Mouse (Mus musculus) midbrain, embryonic 14.5 days (tissue): ENCODE data around the gene Psmd9. TPM values are rescaled to one million over a fixed set of nuclear protein-coding genes. Genes with fewer than 3 reads are reported as not detected.

Source experiments
- ATAC-seq: fragments of 200-750 bp; cut with Nextera tagmentation; 2 replicates; pipeline ENCODE4 v1.8.0; 2017; ENCODE audit warnings: moderate number of reproducible peaks, moderate library complexity; ENCODE audit not compliant: low FRiP score, low TSS enrichment
- DNase-seq: peaks from one replicate; pipeline ENCODE4 v3.0.0-alpha.2; 2015
- H3K27ac ChIP-seq: fragments of 300-500 bp; sonication (generic); replicated peaks from 2 replicates; pipeline ENCODE4 v1.5.1; 2014; ENCODE audit warnings: mild to moderate bottlenecking, low read depth, low read length, moderate library complexity
- H3K27me3 ChIP-seq: fragments of 300-500 bp; sonication (generic); 2 replicates; pipeline ENCODE4 v1.6.1; 2014; ENCODE audit warnings: low read length, control low read depth, mixed read lengths; ENCODE audit not compliant: control insufficient read depth, insufficient read depth
- H3K36me3 ChIP-seq: fragments of 300-500 bp; sonication (generic); 2 replicates; pipeline ENCODE4 v1.6.1; 2014; ENCODE audit warnings: low read length, control low read depth; ENCODE audit not compliant: control insufficient read depth, insufficient read depth
- H3K4me1 ChIP-seq: fragments of 300-500 bp; sonication (generic); 2 replicates; pipeline ENCODE4 v1.6.1; 2014; ENCODE audit warnings: mild to moderate bottlenecking, antibody characterized with exemption, low read length, control low read depth; ENCODE audit not compliant: control insufficient read depth, insufficient read depth
- H3K4me2 ChIP-seq: fragments of 300-500 bp; sonication (generic); 2 replicates; pipeline ENCODE4 v1.6.1; 2014; ENCODE audit warnings: mild to moderate bottlenecking, low read length, moderate library complexity
- H3K4me3 ChIP-seq: fragments of 300-500 bp; sonication (generic); replicated peaks from 2 replicates; pipeline ENCODE4 v1.5.1; 2014; ENCODE audit warnings: low read depth, low read length
- H3K9ac ChIP-seq: fragments of 300-500 bp; sonication (generic); replicated peaks from 2 replicates; pipeline ENCODE4 v1.6.1; 2014; ENCODE audit warnings: mild to moderate bottlenecking, low read length, moderate library complexity
- H3K9me3 ChIP-seq: fragments of 300-500 bp; sonication (generic); 2 replicates; pipeline ENCODE4 v1.6.1; 2016; ENCODE audit warnings: low read length, control low read depth, mixed read lengths; ENCODE audit not compliant: control insufficient read depth
- WGBS: fragments of 180-500 bp; shearing (Covaris S2); extraction: QIAGEN DNeasy Blood & Tissue Kit; methylation state at CpG from one replicate; pipeline ENCODE4 v1.1.7; 2014; 5-methylcytosine and 5-hydroxymethylcytosine counted together
- polyA plus RNA-seq: library from polyadenylated mRNA; unstranded; fragments of >200 nt; fragmentation: Nextera tagmentation; extraction: Ambion mirVana; gene quantifications from 2 replicates; pipeline ENCODE4 v1.2.1, GENCODE M21; 2014

Psmd9 gene
- polyA plus RNA-seq, 1 experiment from 2014 or later: 51.3 TPM

DNA sequence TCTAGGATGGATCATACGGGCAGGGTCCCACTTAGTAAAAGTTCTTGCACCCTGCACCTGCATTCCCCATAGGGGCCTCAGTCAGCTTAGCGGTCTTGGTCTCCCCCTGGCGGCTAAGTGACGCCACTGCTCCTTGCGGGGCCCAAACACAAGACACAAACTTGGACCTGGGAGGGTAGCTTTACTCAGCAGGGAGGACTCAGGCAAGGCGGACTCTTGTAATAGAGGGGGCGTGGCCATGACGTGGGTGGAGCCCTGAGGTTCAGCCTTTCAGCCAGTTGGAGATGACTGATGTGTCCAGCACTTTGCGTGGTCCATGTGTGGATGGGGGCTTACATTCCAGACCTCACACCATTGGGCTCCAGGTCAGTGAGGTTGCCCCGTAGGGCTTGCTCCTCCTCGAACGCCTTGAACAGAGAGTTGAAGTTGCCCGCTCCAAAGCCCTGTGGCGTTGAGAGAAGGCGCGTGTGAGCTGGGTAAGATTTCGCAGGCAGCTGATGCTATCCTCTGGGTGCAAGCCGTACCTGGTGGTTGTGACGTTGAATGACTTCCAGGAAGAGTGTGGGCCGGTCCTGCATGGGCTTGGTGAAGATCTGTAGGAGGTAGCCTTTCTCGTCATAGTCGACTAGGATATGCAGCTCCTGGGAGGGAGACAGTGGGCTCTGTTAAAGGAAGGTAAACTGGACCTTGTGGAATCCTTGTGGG lies 2.6 kb downstream of the Psmd9 start:
- DNase-seq: peak; percentile 88
- Histone ChIP-seq H3K36me3 (peaks cover 7% of the 10 kb centered on the region), H3K4me2 (peak overlapping the region; percentile 37), H3K9ac (no peak overlapping the region; the same call in 1 of the 2 replicates), H3K27ac (no peak overlapping the region), H3K9me3 (no peaks in the 10 kb centered on the region), H3K4me1 (0 out of 2 replicates have a peak, but pooled peaks cover 4% of the 10 kb centered on the region), H3K4me3 (no peak overlapping the region), H3K27me3 (no peaks in the 10 kb centered on the region)
- 15% methylated on average over 22 of the region's 22 CpGs for WGBS
- no peak; the same call in 1 of the 2 replicates for ATAC-seq

DNA sequence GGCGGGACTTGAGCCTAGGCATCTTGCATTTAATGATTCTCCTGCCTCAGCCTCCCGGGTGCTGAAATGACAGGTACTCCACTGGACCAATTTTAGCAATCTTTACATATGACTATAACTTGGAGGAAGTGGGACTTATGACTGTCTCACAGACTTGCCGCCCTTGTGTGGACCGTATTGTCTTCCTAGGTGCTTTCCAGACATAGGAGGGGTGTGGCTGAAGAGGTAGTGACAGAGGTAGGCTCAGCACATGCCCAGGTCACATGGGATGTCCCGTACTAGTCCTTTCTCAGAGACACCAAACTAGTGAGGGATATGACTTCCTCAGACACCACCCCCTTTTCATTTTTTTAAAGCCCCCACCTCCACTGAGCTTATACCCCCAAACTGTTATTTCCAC lies 9.6 kb downstream of the Psmd9 start:
- DNase-seq (no peak), ATAC-seq (no peak)
- H3K4me3 ChIP-seq: no peak overlapping the region
- 96% methylated on average over 5 of the region's 5 CpGs for WGBS
- H3K9ac ChIP-seq: no peak overlapping the region
- H3K27ac ChIP-seq: no peak overlapping the region
- H3K4me1 ChIP-seq: no peaks in the 10 kb centered on the region
- H3K36me3 ChIP-seq: no peaks in the 10 kb centered on the region
- H3K9me3 ChIP-seq: no peaks in the 10 kb centered on the region
- no peaks in the 10 kb centered on the region for H3K27me3 ChIP-seq
- no peak overlapping the region for H3K4me2 ChIP-seq

DNA sequence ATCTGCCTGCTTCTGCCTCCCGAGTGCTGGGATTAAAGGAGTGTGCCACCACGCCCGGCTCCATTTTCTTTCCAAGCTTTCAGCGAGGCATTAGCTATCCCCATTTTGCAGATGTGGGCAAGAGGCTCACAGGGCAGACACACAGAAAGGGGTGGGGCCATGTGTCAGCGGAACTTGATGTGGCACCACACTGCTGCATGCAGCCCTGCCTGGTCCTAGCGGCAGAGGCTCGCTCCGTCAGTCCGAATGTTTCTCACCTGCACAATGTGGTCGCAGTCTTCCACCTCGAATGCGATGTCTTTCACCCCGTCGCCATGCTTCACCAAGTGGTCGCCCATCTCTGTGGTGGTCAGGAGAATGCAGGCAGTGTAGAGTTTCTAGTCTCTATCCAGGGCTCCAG lies 11.2 kb downstream of the Psmd9 start:
- no peak overlapping the region for H3K9ac ChIP-seq
- H3K9me3 ChIP-seq: no peaks in the 10 kb centered on the region
- no peak overlapping the region for H3K27ac ChIP-seq
- H3K27me3 ChIP-seq: no peaks in the 10 kb centered on the region
- 95% methylated on average over 15 of the region's 15 CpGs for WGBS
- ATAC-seq (no peak), DNase-seq (no peak)
- H3K4me2 ChIP-seq: no peak overlapping the region
- no peak overlapping the region for H3K4me3 ChIP-seq
- H3K36me3 ChIP-seq: no peaks in the 10 kb centered on the region
- no peaks in the 10 kb centered on the region for H3K4me1 ChIP-seq

DNA sequence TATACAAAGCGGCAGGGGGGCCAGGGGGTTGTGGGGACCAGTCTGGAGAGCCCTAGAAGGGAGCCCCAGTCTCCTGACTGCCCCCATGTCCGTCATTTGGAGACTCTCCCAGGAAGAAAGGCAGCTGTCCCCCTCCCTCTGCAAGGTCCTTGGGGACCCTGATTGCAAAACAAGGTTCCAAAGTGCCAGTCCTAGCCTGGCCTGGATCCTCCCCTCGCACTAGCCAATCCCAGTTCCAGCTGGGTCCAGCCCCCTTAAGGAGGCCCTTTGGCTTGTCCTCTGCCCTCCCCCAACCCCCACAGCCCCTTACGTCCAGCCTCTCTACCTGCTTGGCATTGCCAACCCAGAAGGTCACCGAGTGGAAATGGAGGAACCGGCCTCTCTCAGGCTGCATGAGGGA lies 12.3 kb downstream of the Psmd9 start:
- ATAC-seq (no peak), DNase-seq (no peak)
- Histone ChIP-seq H3K4me3 (no peak overlapping the region), H3K27ac (no peak overlapping the region), H3K9me3 (no peaks in the 10 kb centered on the region), H3K36me3 (no peaks in the 10 kb centered on the region), H3K27me3 (no peaks in the 10 kb centered on the region), H3K4me1 (no peaks in the 10 kb centered on the region), H3K9ac (no peak overlapping the region), H3K4me2 (no peak overlapping the region)
- 73% methylated on average over 6 of the region's 6 CpGs for WGBS

DNA sequence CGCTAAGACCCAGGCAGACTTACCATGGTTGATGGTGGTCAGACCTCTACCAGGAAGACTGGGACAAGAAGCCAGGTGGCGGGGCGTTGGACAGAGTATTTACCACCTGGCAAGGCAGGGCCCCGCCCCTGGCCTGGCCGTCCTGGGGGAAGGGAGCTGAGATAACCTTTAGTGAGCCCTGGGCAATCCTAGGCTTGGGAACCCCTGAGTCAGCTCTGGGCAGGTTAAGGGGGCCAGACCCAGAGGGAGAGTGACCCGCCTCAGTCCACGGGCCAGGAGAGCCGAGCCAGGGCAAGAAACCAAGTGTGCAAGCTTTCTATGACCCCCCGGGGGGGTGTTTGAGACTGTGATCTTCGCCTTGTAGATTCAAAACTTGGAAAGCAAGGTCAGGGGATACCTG lies 13.4 kb downstream of the Psmd9 start, which contains the start of gene Hpd:
Hpd (minus strand) TSS at position 77 of the 400 bp plus-strand sequence.
- Histone ChIP-seq H3K4me1 (no peaks in the 10 kb centered on the region), H3K9ac (no peak within 1 kb of the TSS), H3K4me2 (no peak within 1 kb of the TSS), H3K9me3 (no peaks in the 10 kb centered on the region), H3K36me3 (no peaks in the 10 kb centered on the region), H3K27ac (no peak within 1 kb of the TSS), H3K27me3 (no peaks in the 10 kb centered on the region), H3K4me3 (no peak within 1 kb of the TSS)
- WGBS: 87% methylated on average over 10 of the region's 10 CpGs
- ATAC-seq: no peak
- no peak for DNase-seq

DNA sequence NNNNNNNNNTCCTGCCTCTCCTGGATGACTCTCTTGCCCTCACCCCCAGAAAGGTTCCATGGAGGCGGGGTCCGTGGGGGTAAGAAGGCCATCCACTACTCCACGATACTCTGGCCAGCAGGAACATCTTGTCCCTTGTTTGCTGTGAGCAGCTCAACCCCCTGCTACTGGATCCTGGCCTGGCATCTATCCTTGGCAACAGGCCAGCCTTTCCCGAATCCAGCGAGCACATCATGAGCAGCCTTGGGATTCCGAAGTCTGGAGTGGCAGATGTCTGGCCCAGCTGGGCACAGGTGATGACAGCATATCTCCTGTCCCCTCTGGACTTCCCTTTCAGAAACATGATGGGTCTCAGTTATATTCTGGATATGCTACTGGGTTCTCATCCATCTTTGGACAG lies 16.8 kb downstream of the Psmd9 start:
- ATAC-seq: no peak
- no peaks in the 10 kb centered on the region for H3K27me3 ChIP-seq
- no peak for DNase-seq

DNA sequence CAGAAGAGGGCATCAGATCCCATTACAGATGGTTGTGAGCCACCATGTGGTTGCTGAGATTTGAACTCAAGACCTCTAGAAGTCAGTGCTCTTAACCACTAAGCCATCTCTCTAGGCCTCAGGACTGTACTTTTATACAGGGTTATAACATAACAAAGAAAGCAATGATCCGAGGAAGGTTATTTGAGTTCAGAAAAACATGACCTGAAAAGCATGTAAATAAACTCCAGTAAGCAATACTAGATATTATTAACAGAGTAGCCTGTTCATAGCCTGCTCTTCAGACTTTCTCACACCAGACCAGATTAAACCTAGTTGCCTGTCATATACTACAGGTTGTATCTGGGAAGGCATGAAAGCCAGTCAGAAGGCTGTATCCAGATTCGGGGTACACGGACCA lies 18.1 kb downstream of the Psmd9 start:
- H3K27me3 ChIP-seq: no peaks in the 10 kb centered on the region
- H3K4me2 ChIP-seq: no peak overlapping the region
- no peaks in the 10 kb centered on the region for H3K9me3 ChIP-seq
- H3K4me3 ChIP-seq: no peak overlapping the region
- DNase-seq: no peak
- no peaks in the 10 kb centered on the region for H3K4me1 ChIP-seq
- H3K27ac ChIP-seq: no peak overlapping the region
- no peaks in the 10 kb centered on the region for H3K36me3 ChIP-seq
- WGBS: 94% methylated on average over 3 of the region's 3 CpGs
- H3K9ac ChIP-seq: no peak overlapping the region
- ATAC-seq: no peak

More for the DNA sequence above, 16.8 kb downstream of the Psmd9 start:
- H3K4me3 ChIP-seq: no peak overlapping the region
- no peaks in the 10 kb centered on the region for H3K36me3 ChIP-seq
- no peaks in the 10 kb centered on the region for H3K9me3 ChIP-seq
- no peaks in the 10 kb centered on the region for H3K4me1 ChIP-seq
- no peak overlapping the region for H3K27ac ChIP-seq
- 76% methylated on average over 6 of the region's 6 CpGs for WGBS
- no peak overlapping the region for H3K4me2 ChIP-seq
- no peak overlapping the region for H3K9ac ChIP-seq

DNA sequence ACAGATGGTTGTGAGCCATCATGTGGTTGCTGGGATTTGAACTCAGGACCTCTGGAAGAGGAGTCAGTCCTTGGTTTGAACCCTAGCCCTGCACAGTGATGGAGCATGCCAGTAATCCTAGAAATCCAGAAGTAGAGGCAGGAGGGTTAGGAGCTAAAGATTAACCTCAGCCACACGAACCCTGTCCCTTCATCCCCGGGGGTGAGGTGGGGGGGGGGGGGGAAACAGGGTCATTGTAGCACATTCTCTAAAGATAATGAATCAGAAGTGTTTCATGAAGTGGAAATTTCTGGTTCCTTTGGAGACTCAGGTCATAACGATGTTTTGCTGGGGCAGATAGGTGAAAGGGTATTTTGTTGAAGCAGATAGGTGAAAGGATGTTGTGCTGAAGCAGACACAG lies 21.7 kb downstream of the Psmd9 start:
- Histone ChIP-seq H3K4me2 (no peak overlapping the region), H3K27me3 (no peaks in the 10 kb centered on the region), H3K9me3 (no peaks in the 10 kb centered on the region), H3K27ac (no peak overlapping the region), H3K4me1 (no peaks in the 10 kb centered on the region), H3K4me3 (no peak overlapping the region), H3K9ac (no peak overlapping the region), H3K36me3 (no peaks in the 10 kb centered on the region)
- 78% methylated on average over 3 of the region's 3 CpGs for WGBS
- no peak for DNase-seq
- ATAC-seq: no peak

DNA sequence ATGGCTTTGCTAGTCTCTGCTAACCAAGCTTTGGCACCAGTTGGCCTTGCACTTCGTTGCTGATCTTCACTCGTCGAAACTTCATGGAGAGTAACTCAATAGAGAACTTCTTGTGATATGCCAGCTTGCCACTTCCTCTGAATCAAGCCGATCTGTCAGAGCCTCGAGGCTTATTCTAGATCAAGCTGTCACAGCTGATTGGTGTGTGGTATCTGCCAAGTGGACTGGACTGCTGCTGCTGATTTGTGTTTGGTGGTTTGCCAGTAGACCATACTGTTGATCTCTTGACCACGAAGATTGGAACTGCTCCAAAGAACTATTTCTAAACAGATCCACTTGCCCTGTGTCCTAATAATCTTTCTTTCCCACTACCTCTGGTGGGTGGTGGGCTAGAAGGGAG lies 22.2 kb downstream of the Psmd9 start:
- no peak for DNase-seq
- no peaks in the 10 kb centered on the region for H3K36me3 ChIP-seq
- no peak for ATAC-seq
- no peak overlapping the region for H3K27ac ChIP-seq
- no peaks in the 10 kb centered on the region for H3K9me3 ChIP-seq
- no peaks in the 10 kb centered on the region for H3K4me1 ChIP-seq
- H3K27me3 ChIP-seq: no peaks in the 10 kb centered on the region
- H3K4me2 ChIP-seq: no peak overlapping the region
- H3K9ac ChIP-seq: no peak overlapping the region
- 87% methylated on average over 6 of the region's 6 CpGs for WGBS
- H3K4me3 ChIP-seq: no peak overlapping the region
